Mouse (Mus musculus) CD4-positive, CD25-positive, alpha-beta regulatory T cell, adult 2 months (primary cell): ENCODE measurements around the gene Rora.
A peak's percentile ranks its signal among the peaks of the same experiment; 100 is the strongest.

Experiments
- DNase-seq: peaks from one replicate; pipeline ENCODE4 v3.0.0-alpha.2; 2012; ENCODE audit warnings: low read depth, low spot score

The Rora gene

GRCm38 (mm10) chr9:69397432-69397759 is 743.8 kb downstream of the Rora start:
- no peak for DNase-seq

GRCm38 (mm10) chr9:69397760-69398452 is 744.3 kb downstream of the Rora start, which contains the start of gene Ice2:
TSS of gene Ice2 (plus strand) at chr9:69397906.
- DNase-seq = peak; percentile 88

- DNase-seq = no peak
Measured at GRCm38 (mm10) chr9:69398453-69398850, 744.9 kb downstream of the Rora start.

GRCm38 (mm10) chr9:69404671-69405070 is 751.1 kb downstream of the Rora start:
- DNase-seq = no peak

- DNase-seq = peak; percentile 30
Measured at GRCm38 (mm10) chr9:69419476-69419875, 765.9 kb downstream of the Rora start.

GRCm38 (mm10) chr9:69430531-69430930 is 776.9 kb downstream of the Rora start:
- no peak for DNase-seq

GRCm38 (mm10) chr9:69431863-69432555 is 778.4 kb downstream of the Rora start:
- DNase-seq = no peak

- DNase-seq = peak; percentile 25
Measured at GRCm38 (mm10) chr9:69435194-69435593, 781.6 kb downstream of the Rora start.

- no peak for DNase-seq
Measured at GRCm38 (mm10) chr9:69435662-69436061, 782.1 kb downstream of the Rora start.
